Mouse (Mus musculus) T-helper 17 cell (primary cell): ENCODE results near the gene Strn3.

Source experiments
- in situ Hi-C, 2 experiments: fragments of 300-600 bp; cut with MboI, MseI; formaldehyde crosslinking; loops; 1 replicate in 1 of 2; 2 replicates in 1 of 2; pipeline ENCODE4 v1.15.1; 2025; ENCODE audit warnings: high pct_unique_total_duplicates in 2 of 2

Strn3 gene

DNA sequence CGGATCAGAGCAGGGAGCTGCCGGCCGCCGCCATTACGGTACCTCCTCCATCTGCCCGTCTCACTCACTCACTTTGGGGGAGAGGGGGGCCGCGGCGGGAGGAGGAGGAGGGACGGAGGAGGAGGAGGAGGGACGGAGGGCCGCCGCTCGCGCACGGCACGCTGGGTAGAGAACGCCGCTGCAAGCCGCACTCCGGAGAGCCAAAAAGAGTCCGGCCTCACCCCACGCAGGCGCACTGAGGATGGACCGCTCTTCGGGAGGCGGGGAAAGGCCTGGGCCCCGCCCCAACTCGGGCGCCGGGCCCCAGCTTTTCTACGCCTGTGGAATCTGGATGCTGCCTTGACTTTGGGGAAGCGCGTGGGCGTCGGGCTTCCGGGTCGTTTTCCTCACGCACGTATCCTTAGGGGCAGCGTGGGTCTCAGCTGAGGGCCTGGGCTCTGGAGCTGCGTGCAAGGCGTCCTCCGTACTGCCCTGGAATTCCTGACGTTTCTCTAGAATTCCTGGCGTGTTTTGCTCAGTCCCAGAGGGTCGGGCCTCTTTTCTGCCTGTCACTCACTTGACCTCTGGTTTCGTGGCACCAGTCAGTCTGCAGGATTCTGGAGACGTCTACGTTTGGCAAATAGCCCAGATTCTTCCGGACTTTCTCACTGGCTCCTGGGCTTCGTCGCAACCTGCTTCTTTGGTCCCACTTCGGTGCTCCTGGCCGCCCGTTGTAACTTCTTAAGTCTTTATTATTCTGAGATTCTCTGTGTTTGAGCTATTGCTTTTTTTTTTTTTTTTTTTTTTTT is at the start of gene Strn3:
Strn3 (minus strand) TSS at position 53 of the 788 bp plus-strand sequence.
- in situ Hi-C loops = loop anchor here in 1 of 2 experiments (25.0 kb wide), 1 partner anchor 920 kb away; no protein-coding TSS in a partner anchor

DNA sequence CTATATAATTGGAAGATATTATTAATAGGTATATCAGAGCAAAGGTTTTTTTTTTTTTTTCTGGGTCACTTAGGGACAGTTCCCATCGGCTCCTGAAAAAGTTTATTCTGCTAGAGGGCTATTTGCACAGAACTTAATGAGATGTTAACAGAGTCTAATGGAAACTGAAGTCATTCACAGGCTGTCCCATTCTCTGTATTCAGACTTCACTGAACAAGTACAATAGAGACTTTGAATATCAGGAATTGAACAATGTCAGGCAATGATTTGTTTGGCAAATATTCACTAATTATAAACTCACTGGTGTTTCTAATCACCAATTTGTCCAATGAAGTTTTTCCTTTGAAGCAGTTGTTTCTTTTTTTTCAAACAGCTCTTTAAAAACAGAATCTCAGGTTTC is 45.1 kb upstream of the Strn3 start:
- in situ Hi-C loops = loop anchor here in 1 of 2 experiments (25.0 kb wide), 1 partner anchor 325 kb away; no protein-coding TSS in a partner anchor

GRCm38 (mm10) chr12:51736381-51736780 is 44.7 kb upstream of the Strn3 start:
- in situ Hi-C loops = loop anchor here in 1 of 2 experiments (25.0 kb wide), 1 partner anchor 324 kb away; no protein-coding TSS in a partner anchor

- in situ Hi-C loops = loop anchor here in 1 of 2 experiments (25.0 kb wide), 1 partner anchor 324 kb away; no protein-coding TSS in a partner anchor
Observed at GRCm38 (mm10) chr12:51735840-51736271, 44.2 kb upstream of the Strn3 start.

GRCm38 (mm10) chr12:51734605-51735211 is 43.0 kb upstream of the Strn3 start:
- in situ Hi-C loops = loop anchor here in 1 of 2 experiments (25.0 kb wide), 1 partner anchor 322 kb away; no protein-coding TSS in a partner anchor

DNA sequence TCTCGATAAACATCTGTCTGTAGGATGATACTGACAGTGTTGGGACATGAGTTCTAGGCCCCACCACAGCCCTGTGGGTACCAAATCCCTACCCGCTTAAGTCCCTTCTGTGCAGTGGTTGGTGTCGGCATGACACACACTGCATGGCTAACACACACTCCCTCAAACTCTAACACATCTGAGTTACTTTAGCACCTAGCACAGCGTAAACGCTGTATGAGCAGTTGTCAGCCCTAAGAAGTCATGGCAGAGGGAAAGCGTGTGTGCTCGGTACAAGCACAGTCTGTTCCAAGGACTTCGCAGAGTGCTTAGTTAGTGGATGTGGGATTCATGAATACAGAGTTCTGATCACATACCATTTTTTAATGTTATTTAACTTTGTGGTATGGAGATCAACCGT is 38.1 kb upstream of the Strn3 start:
- in situ Hi-C loops = loop anchor here (5.0 to 25.0 kb wide), 2 partner anchors 73 to 318 kb away; no protein-coding TSS in a partner anchor

GRCm38 (mm10) chr12:51729058-51729457 is 37.4 kb upstream of the Strn3 start:
- in situ Hi-C loops = loop anchor here (5.0 to 25.0 kb wide), 2 partner anchors 72 to 317 kb away; no protein-coding TSS in a partner anchor

GRCm38 (mm10) chr12:51721836-51722235 is 30.1 kb upstream of the Strn3 start:
- in situ Hi-C loops = loop anchor here in 1 of 2 experiments (25.0 kb wide), 1 partner anchor 1565 kb away; no protein-coding TSS in a partner anchor

- in situ Hi-C loops = loop anchor here in 1 of 2 experiments (25.0 kb wide), 1 partner anchor 1569 kb away; no protein-coding TSS in a partner anchor
Observed at GRCm38 (mm10) chr12:51718617-51719016, 26.9 kb upstream of the Strn3 start.

DNA sequence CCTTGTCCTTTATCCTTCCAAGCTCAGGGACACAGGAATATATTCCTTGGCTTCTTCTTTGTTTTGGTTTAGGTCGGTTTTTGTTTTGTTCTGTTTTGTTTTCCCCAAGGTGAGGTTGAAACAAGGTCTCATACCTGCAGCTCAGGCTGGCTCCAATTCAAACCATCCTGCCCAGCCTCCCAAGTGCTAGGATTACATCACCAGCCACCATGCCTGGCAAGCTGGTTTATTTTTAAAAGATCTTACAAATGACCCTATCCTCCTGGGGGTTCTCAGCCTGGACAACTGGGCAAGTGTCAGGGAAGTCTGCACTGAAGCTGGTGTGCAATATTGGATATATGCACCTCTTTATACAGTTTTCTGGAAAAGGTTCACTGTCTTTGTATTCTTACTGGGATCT is 21.0 kb upstream of the Strn3 start:
- in situ Hi-C loops = loop anchor here in 1 of 2 experiments (25.0 kb wide), 1 partner anchor 1575 kb away; no protein-coding TSS in a partner anchor

DNA sequence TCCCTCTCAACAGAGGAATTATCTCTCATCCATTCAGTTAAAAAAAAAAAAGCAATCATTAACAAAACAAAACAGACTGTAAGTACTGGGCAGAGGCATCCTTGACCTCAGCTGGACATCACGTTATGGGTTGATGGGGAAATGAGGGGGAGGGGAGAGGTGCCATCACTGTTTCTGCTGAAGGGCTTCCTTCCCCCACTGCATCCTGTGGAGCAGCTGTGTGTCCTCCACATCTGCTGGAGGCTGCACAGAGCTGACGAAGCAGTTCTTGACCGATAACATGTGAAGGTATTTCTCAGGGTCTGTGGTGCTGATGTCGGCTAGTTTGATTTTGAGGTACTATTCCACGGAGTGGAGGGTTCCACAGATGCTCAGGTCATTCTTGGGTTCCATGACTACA is 18.5 kb upstream of the Strn3 start:
- in situ Hi-C loops = loop anchor here in 1 of 2 experiments (25.0 kb wide), 1 partner anchor 1577 kb away; no protein-coding TSS in a partner anchor

- in situ Hi-C loops = loop anchor here in 1 of 2 experiments (25.0 kb wide), 1 partner anchor 1578 kb away; no protein-coding TSS in a partner anchor
Observed at GRCm38 (mm10) chr12:51709741-51710140, 18.0 kb upstream of the Strn3 start.

DNA sequence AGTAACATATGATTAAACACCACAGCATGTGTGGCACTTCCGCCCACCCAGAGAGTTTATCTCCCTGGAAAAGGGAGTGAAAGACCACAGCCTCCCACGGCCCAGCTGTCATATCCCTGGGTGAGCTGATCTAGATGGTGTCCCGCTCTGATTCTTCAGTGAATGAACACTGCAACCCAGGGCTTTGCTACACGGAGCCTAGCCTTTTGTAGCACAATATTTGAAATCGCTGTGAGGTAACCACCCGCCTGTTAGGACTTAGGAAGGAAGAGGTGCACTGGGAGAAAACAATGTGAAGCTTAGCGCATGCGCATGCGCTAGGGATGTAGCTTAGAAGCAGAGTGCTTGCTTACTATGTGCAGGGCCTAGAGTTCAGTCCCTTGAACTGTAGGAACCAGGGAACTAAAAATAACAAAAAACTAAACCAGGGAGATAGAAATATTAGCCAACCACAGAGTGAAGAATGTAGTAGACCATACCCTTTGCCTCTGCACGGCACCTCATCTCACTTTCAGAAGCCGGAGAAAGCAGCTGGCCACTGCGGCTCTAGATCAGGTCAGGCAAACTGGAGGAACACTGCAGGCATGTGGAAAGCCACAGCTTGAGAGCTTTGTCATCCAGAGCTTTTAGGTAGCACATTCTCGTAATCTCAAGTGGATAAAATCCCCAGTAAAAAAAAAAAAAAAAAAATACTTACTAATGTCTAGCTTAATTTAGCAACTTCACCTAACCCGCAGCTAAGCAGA is 17.4 kb upstream of the Strn3 start:
- in situ Hi-C loops = loop anchor here in 1 of 2 experiments (25.0 kb wide), 1 partner anchor 1578 kb away; no protein-coding TSS in a partner anchor

DNA sequence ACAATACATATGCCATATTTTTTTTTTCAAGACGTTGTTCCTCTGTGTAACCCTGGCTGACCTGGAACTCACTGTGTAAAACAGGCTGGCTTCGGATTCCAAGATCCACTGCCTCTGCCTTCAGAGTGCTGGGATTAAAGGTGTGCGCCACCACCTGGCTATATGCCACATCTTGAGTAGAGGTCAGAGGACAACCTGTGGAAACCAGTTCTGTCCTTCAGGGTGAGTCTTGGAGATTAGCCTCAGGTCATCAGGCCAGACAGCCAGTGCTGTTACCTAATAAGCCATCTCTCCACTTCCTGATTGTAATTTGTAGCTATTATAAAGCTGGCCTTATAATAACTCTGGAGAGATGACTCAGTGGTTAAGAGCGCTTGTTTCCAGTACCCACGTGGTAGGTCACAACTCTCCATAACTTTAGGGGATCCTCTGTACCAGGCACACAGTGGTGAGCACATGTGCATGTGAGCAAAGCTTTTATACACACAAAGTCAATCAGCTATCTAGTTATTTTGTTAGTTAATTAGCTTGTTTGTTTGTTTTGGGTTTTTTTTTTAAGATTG is 15.1 kb upstream of the Strn3 start:
- in situ Hi-C loops = loop anchor here in 1 of 2 experiments (25.0 kb wide), 1 partner anchor 1581 kb away; no protein-coding TSS in a partner anchor

DNA sequence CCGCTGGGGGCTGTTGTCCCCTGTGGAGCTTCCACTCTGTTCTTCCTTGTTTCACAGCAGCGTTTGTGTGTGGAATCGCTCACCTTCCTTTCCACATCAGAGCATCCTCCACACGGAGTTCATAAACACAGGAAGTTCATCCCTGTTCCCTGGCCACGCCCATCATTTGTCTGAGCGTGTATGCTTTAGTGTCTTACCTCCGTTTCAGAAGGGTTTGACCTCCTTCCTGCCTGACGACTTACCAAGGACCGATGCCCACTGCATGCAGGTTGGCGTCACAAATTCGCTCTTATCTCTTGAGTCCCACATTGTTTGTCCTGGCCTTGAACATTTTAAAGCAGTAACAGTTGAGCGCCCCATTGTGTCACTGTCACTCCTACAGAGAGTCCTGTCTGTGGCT is 14.1 kb upstream of the Strn3 start:
- in situ Hi-C loops = loop anchor here in 1 of 2 experiments (25.0 kb wide), 1 partner anchor 1582 kb away; no protein-coding TSS in a partner anchor

- in situ Hi-C loops = loop anchor here in 1 of 2 experiments (25.0 kb wide), 1 partner anchor 1583 kb away; no protein-coding TSS in a partner anchor
Observed at GRCm38 (mm10) chr12:51704572-51704971, 12.9 kb upstream of the Strn3 start.

DNA sequence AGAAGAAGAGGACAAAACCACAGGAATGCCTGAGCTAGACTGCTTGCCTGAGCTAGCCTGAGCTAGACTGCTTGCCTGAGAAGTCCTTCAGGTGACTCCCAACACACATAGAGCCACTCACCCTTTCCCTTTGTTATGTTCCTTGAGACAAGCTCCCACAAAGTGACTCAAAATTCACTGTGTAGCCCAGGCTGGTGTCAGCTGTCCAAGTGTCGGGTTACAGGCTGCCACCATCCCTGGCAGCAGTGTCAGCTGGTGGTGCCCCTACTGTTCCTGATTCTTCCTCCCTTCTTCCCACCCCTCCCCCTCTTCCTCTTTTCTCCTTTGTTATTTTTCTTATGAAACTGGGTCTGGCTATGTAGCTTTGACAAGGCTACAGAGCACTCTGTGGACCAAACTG is 12.2 kb upstream of the Strn3 start:
- in situ Hi-C loops = loop anchor here in 1 of 2 experiments (25.0 kb wide), 1 partner anchor 1583 kb away; no protein-coding TSS in a partner anchor

GRCm38 (mm10) chr12:51701723-51702122 is 10.0 kb upstream of the Strn3 start:
- in situ Hi-C loops = loop anchor here in 1 of 2 experiments (25.0 kb wide), 1 partner anchor 1586 kb away; no protein-coding TSS in a partner anchor

GRCm38 (mm10) chr12:51699623-51700393 is 8.1 kb upstream of the Strn3 start:
- in situ Hi-C loops = loop anchor here in 1 of 2 experiments (25.0 kb wide), 2 partner anchors 912 to 1587 kb away; no protein-coding TSS in a partner anchor
